Mouse (Mus musculus) thymus, adult 2 months (tissue): ENCODE measurements at regions not wholly inside any gene's neighbourhood (a gene's known extent, or its start where the extent isn't known, plus 50 kb on each side); places are given as distances from the start of the nearest gene placed in this dataset.
"Not testable (repeated sequence)": the region's sequence is repeated elsewhere in the genome, so short reads cannot be mapped to it uniquely, and the experiment has no call there.

ENCODE experiments used
- DNase-seq: peaks from one replicate; pipeline ENCODE4 v3.0.0; 2021
- H3K27ac ChIP-seq: fragments of 200-500 bp; 2 replicates; pipeline ENCODE4 v1.5.1; 2012; ENCODE audit warnings: low read length, control low read depth; ENCODE audit not compliant: control insufficient read depth, insufficient read depth
- H3K27me3 ChIP-seq: fragments of 200-500 bp; 2 replicates; pipeline ENCODE4 v1.6.1; 2012; ENCODE audit warnings: mild to moderate bottlenecking, low read length, moderate library complexity, mixed read lengths; ENCODE audit not compliant: control insufficient read depth, insufficient read depth
- H3K36me3 ChIP-seq: fragments of 200-500 bp; 2 replicates; pipeline ENCODE4 v1.6.1; 2012; ENCODE audit warnings: mild to moderate bottlenecking, low read length, moderate library complexity; ENCODE audit not compliant: control insufficient read depth, insufficient read depth
- H3K4me1 ChIP-seq: fragments of 200-500 bp; replicated peaks from 2 replicates; pipeline ENCODE4 v1.6.1; 2012; ENCODE audit warnings: low read length; ENCODE audit not compliant: control insufficient read depth, insufficient read depth
- H3K4me3 ChIP-seq: fragments of 200-500 bp; 2 replicates; pipeline ENCODE4 v1.5.1; 2012; ENCODE audit warnings: mild to moderate bottlenecking, low read length, control low read depth, moderate library complexity; ENCODE audit not compliant: control insufficient read depth, insufficient read depth
- CTCF ChIP-seq: fragments of 200-500 bp; IDR thresholded peaks from 2 replicates; pipeline ENCODE4 v1.5.1; 2012; ENCODE audit warnings: mild to moderate bottlenecking, control low read depth, low read length, moderate library complexity, borderline replicate concordance; ENCODE audit not compliant: control insufficient read depth, poor library complexity, insufficient read depth; ENCODE audit errors: extremely low read depth
- POLR2A ChIP-seq: fragments of 200-500 bp; IDR thresholded peaks from 2 replicates; pipeline ENCODE4 v1.6.1; 2012; ENCODE audit warnings: mild to moderate bottlenecking, low read length, control low read depth, moderate library complexity; ENCODE audit not compliant: control insufficient read depth, poor library complexity, insufficient read depth; ENCODE audit errors: extremely low read depth
- WGBS: fragments of 180-500 bp; shearing (Covaris S2); methylation state at CpG from one replicate; pipeline ENCODE4 v1.1.7; 2018; 5-methylcytosine and 5-hydroxymethylcytosine counted together

- TF ChIP-seq POLR2A, result no peak
- Histone ChIP-seq H3K4me3 (no peak overlapping the region), H3K4me1 (peaks cover 4% of the 10 kb centered on the region; the same call in 1 of the 2 replicates), H3K36me3 (no peaks in the 10 kb centered on the region), H3K27ac (no peak overlapping the region), H3K27me3 (no peaks in the 10 kb centered on the region)
- no peak for DNase-seq
- 96% methylated on average over 7 of the region's 7 CpGs for WGBS
Measured at GRCm38 (mm10) chr8:126778131-126778530, 167.5 kb downstream of the Tomm20 start.

GRCm38 (mm10) chr8:126776605-126777469 lies 168.8 kb downstream of the Tomm20 start:
- peak; percentile 47 for DNase-seq
- no peak for TF ChIP-seq CTCF
- TF ChIP-seq POLR2A, result no peak
- Histone ChIP-seq H3K4me1 (0 out of 2 replicates have a peak, but pooled peaks cover 2% of the 10 kb centered on the region), H3K27ac (no peak overlapping the region), H3K27me3 (no peaks in the 10 kb centered on the region), H3K36me3 (no peaks in the 10 kb centered on the region), H3K4me3 (no peak overlapping the region)
- 89% methylated on average over 11 of the region's 11 CpGs for WGBS

GRCm38 (mm10) chr8:126775334-126775733 lies 170.3 kb downstream of the Tomm20 start:
- no peak for TF ChIP-seq POLR2A
- no peak for TF ChIP-seq CTCF
- no peaks in the 10 kb centered on the region for H3K36me3 ChIP-seq
- WGBS, result 93% methylated on average over 3 of the region's 3 CpGs
- no peak overlapping the region for H3K27ac ChIP-seq
- no peak overlapping the region for H3K4me3 ChIP-seq
- H3K27me3 ChIP-seq, result no peaks in the 10 kb centered on the region
- DNase-seq, result no peak
- H3K4me1 ChIP-seq, result peaks cover 12% of the 10 kb centered on the region

- TF ChIP-seq POLR2A (no peak), CTCF (no peak)
- H3K4me3 ChIP-seq, result no peak overlapping the region
- no peak overlapping the region for H3K27ac ChIP-seq
- H3K4me1 ChIP-seq, result peaks cover 12% of the 10 kb centered on the region
- WGBS, result 95% methylated on average over 7 of the region's 7 CpGs
- H3K36me3 ChIP-seq, result no peaks in the 10 kb centered on the region
- H3K27me3 ChIP-seq, result no peaks in the 10 kb centered on the region
- no peak for DNase-seq
Measured at GRCm38 (mm10) chr8:126774816-126775215, 170.8 kb downstream of the Tomm20 start.

- 98% methylated on average over 11 of the region's 11 CpGs for WGBS
- no peaks in the 10 kb centered on the region for H3K27me3 ChIP-seq
- no peaks in the 10 kb centered on the region for H3K36me3 ChIP-seq
- H3K4me3 ChIP-seq, result no peak overlapping the region
- TF ChIP-seq POLR2A (no peak), CTCF (no peak)
- H3K4me1 ChIP-seq, result peaks cover 12% of the 10 kb centered on the region
- H3K27ac ChIP-seq, result no peak overlapping the region
- no peak for DNase-seq
Measured at GRCm38 (mm10) chr8:126772748-126773147, 172.9 kb downstream of the Tomm20 start.

GRCm38 (mm10) chr8:126772194-126772593 lies 173.4 kb downstream of the Tomm20 start:
- WGBS, result 95% methylated on average over 7 of the region's 7 CpGs
- Histone ChIP-seq H3K27me3 (no peaks in the 10 kb centered on the region), H3K4me1 (peaks cover 12% of the 10 kb centered on the region), H3K27ac (no peak overlapping the region), H3K4me3 (no peak overlapping the region), H3K36me3 (no peaks in the 10 kb centered on the region)
- TF ChIP-seq CTCF (no peak), POLR2A (no peak)
- DNase-seq, result no peak

GRCm38 (mm10) chr8:126770374-126770773 lies 175.3 kb downstream of the Tomm20 start:
- 87% methylated on average over 2 of the region's 2 CpGs for WGBS
- H3K27me3 ChIP-seq, DNase-seq, H3K27ac ChIP-seq, H3K36me3 ChIP-seq, H3K4me3 ChIP-seq: not testable (repeated sequence)
- peaks cover 12% of the 10 kb centered on the region for H3K4me1 ChIP-seq
